Mouse (Mus musculus): ENCODE results near the gene Dgcr6. TPM values are rescaled to one million over a fixed set of nuclear protein-coding genes. Genes with fewer than 3 reads are reported as not detected.

The Dgcr6 gene
- total and polyA plus RNA-seq, 3 experiments: 14.1 to 22.4 (median 20.4) TPM

DNA sequence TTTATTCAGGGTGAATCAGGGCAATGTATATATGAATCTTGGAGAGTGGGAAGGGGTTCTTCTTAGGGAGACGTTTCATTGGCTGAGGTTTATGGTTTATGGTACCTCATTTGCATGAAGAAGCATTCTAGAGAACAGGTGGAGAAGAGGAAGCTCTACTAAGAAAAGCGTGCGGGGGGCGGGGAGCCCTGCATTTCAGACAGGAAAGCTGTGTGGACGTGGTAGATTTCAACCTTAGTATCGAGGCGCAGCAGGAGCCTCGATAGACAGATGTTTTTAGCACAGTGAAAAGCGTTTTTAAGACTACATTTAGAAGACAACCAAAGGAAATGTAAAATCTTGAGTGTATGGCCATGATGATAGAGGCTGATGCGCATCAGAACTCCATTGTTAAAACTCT, 6.6 kb downstream of the Dgcr6 start:
- H3K27me3 ChIP-seq (ENCODE audit: insufficient read depth, low read length): peaks cover 18% of the 10 kb centered on the region

DNA sequence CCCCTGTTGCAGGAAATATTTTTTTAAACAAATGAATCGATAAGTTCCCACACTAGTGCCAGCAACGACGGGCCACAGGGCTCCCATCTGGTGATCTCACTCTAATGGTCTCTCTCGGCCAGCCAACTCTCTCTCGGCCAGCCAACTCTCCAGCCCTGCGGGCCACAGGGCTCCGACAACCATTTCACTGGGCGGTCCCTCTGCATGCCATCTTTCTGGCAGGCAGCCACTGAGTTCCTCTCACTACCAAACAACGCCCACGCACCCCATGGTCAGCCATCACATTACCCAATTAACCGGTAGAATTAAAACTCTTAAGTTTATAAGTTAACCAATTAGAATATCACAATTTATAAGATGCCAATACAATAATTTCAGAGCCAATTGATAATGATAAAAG, 8.5 kb downstream of the Dgcr6 start:
- H3K36me3 ChIP-seq (replicated peaks): no peaks in the 10 kb centered on the region
- no peak overlapping the region for H3K4me3 ChIP-seq (ENCODE audit: low read depth, low read length)
- peaks cover 7% of the 10 kb centered on the region for H3K27me3 ChIP-seq (ENCODE audit: insufficient read depth, low read length)
- TF ChIP-seq CTCF (IDR thresholded peaks at IDR 0.05; ENCODE audit: low read depth, low read length) (no peak), GATA1 (IDR thresholded peaks at IDR 0.05; ENCODE audit: borderline replicate concordance, low read length) (no peak), GATA2 (IDR thresholded peaks at IDR 0.05; ENCODE audit: borderline replicate concordance, low read depth, low read length) (no peak), POLR2AphosphoS5 (IDR thresholded peaks at IDR 0.05; ENCODE audit: insufficient replicate concordance, low read depth, low read length) (no peak), TAL1 (conservative IDR thresholded peaks at IDR 0.05; ENCODE audit: low read depth, low read length) (no peak)
- H3K9me3 ChIP-seq (replicated peaks): no peaks in the 10 kb centered on the region
- ATAC-seq (ENCODE audit: extremely low read depth, insufficient number of reproducible peaks, low FRiP score, poor library complexity, severe bottlenecking): no peak
- peaks cover 4% of the 10 kb centered on the region; the same call in 1 of the 2 replicates for H3K4me1 ChIP-seq (ENCODE audit: insufficient read depth, low read depth, low read length)
- no peak for DNase-seq (ENCODE audit: low spot score)

More for the DNA sequence above, 6.6 kb downstream of the Dgcr6 start:
- Histone ChIP-seq H3K36me3 (replicated peaks) (no peaks in the 10 kb centered on the region), H3K9me3 (replicated peaks) (no peaks in the 10 kb centered on the region), H3K4me3 (ENCODE audit: low read depth, low read length) (no peak overlapping the region), H3K4me1 (ENCODE audit: insufficient read depth, low read depth, low read length) (no peaks in the 10 kb centered on the region)
- DNase-seq (ENCODE audit: low spot score) (no peak), ATAC-seq (ENCODE audit: extremely low read depth, insufficient number of reproducible peaks, low FRiP score, poor library complexity, severe bottlenecking) (no peak)
- TF ChIP-seq GATA1 (IDR thresholded peaks at IDR 0.05; ENCODE audit: borderline replicate concordance, low read length) (no peak), TAL1 (conservative IDR thresholded peaks at IDR 0.05; ENCODE audit: low read depth, low read length) (no peak)

DNA sequence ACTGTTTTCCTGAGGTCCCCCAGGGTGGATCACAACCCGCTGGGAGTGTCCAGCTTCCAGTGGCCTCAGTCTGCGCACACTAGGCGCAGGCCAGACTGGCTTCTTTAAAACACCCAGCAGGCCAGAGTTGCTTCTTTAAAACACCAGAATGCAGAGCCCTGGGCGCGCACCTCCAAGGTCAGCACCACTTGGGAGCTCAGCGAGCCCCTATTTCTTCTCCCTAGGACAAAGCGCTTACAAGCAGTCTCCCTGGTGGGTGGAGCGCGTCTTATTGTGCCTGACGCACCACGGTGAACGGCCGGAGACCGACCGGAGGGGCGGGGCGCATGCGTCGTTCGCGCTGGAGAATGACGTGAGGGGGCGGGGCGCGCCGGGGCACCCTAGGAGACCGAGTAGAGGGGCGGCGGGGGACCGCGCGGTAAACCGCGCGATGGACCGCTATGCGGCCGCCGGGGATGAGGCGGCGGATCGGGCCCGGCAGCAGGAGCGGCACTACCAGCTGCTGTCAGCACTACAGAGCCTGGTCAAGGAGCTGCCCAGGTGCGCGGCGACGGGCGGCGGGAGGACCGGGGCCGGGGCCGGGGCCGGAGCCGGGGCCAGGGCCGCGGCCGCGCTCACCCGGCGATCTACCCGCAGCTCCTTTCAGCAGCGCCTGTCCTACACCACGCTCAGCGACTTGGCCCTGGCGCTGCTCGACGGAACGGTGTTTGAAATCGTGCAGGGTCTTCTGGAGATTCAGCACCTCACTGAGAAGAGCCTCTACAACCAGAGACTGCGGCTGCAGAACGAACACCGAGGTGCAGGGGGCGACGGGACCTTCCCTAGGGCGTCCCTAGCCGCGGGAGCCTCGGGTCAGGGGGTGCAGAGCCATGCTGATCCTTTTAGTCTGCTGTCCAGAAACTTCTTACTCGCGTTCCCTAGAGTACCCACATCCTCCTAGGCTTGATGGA, 13.7 kb downstream of the Dgcr6 start:
- H3K36me3 ChIP-seq (replicated peaks): peaks cover 36% of the 10 kb centered on the region
- H3K4me1 ChIP-seq (ENCODE audit: insufficient read depth, low read depth, low read length): peaks cover 18% of the 10 kb centered on the region
- H3K9me3 ChIP-seq (replicated peaks): no peaks in the 10 kb centered on the region
- peak overlapping the region; percentile 83 for H3K4me3 ChIP-seq (ENCODE audit: low read depth, low read length)
- TF ChIP-seq POLR2AphosphoS5 (IDR thresholded peaks at IDR 0.05; ENCODE audit: insufficient replicate concordance, low read depth, low read length): no peak
- TF ChIP-seq GATA2 (IDR thresholded peaks at IDR 0.05; ENCODE audit: borderline replicate concordance, low read depth, low read length): no peak
- no peak for TF ChIP-seq CTCF (IDR thresholded peaks at IDR 0.05; ENCODE audit: low read depth, low read length)
- no peak for TF ChIP-seq GATA1 (IDR thresholded peaks at IDR 0.05; ENCODE audit: borderline replicate concordance, low read length)
- TF ChIP-seq TAL1 (conservative IDR thresholded peaks at IDR 0.05; ENCODE audit: low read depth, low read length): no peak
- peaks cover under 1% of the 10 kb centered on the region; the same call in 1 of the 2 replicates for H3K27me3 ChIP-seq (ENCODE audit: insufficient read depth, low read length)
- ATAC-seq (ENCODE audit: extremely low read depth, insufficient number of reproducible peaks, low FRiP score, poor library complexity, severe bottlenecking) (peak; percentile 88), DNase-seq (ENCODE audit: low spot score) (peak; percentile 98)

DNA sequence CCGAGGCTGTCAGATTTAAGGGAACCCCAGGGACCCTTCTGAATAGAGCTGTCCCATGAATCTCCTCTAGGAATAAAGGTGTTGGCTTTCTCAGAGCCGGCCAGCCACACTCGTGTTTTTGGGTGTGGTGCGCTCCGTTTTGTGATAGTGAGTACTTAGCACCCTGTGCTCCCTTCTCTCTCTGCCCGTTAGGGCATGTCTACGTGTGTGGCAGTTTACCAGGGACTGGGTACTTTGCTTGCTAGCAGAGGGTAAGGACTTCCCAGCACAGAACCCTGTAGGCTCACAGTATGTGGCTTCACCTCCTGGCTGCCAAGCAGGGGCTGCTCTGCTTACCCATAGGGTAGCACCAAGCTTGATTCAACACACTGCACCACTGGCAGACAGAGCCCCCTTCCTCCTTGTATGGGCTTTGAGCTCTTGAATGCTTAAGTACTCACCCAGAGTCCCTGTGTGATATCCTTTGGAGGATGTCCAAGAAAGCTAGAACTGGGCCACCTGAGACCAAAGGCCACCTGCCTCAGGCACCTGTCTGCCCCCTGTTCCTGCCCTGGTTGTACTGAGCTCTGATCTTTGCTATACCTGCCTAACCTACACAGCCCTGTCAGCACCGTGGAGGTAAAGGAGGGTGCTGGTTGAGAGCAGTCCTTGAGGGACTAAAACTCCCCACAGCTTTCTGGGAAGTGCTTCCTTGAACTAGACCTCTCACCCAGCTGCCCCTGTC, 16.2 kb downstream of the Dgcr6 start:
- DNase-seq (ENCODE audit: low spot score): no peak
- ATAC-seq (ENCODE audit: extremely low read depth, insufficient number of reproducible peaks, low FRiP score, poor library complexity, severe bottlenecking): no peak
- Histone ChIP-seq H3K27me3 (ENCODE audit: insufficient read depth, low read length) (no peaks in the 10 kb centered on the region), H3K4me3 (ENCODE audit: low read depth, low read length) (no peak overlapping the region), H3K36me3 (replicated peaks) (peaks cover 59% of the 10 kb centered on the region), H3K4me1 (ENCODE audit: insufficient read depth, low read depth, low read length) (peaks cover 27% of the 10 kb centered on the region), H3K9me3 (replicated peaks) (no peaks in the 10 kb centered on the region)
- no peak for TF ChIP-seq TAL1 (conservative IDR thresholded peaks at IDR 0.05; ENCODE audit: low read depth, low read length)
- TF ChIP-seq GATA2 (IDR thresholded peaks at IDR 0.05; ENCODE audit: borderline replicate concordance, low read depth, low read length): no peak
- TF ChIP-seq CTCF (IDR thresholded peaks at IDR 0.05; ENCODE audit: low read depth, low read length): no peak
- TF ChIP-seq POLR2AphosphoS5 (IDR thresholded peaks at IDR 0.05; ENCODE audit: insufficient replicate concordance, low read depth, low read length): no peak
- no peak for TF ChIP-seq GATA1 (IDR thresholded peaks at IDR 0.05; ENCODE audit: borderline replicate concordance, low read length)

DNA sequence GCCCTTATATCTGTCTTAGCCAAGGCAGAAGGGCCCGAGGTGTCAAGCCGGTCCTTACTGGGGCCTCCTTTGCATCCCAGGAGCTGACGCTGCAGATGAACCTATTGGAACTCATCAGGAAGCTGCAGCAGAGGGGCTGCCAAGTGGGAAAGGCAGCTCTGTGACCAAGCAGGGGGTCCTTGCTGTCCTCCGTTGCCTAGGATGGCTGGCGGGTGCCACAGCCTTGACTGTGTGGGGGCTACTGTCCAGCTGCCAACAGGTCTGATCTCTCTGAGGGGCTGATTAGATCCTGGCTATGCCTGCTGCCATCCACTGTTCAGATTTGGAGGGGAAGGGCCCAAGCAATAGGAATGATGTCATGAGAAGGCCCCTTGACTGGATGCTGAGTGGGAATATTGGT, 18.1 kb downstream of the Dgcr6 start:
- H3K36me3 ChIP-seq (replicated peaks): peaks cover 70% of the 10 kb centered on the region
- DNase-seq (ENCODE audit: low spot score) (no peak), ATAC-seq (ENCODE audit: extremely low read depth, insufficient number of reproducible peaks, low FRiP score, poor library complexity, severe bottlenecking) (no peak)
- TF ChIP-seq TAL1 (conservative IDR thresholded peaks at IDR 0.05; ENCODE audit: low read depth, low read length) (no peak), CTCF (IDR thresholded peaks at IDR 0.05; ENCODE audit: low read depth, low read length) (no peak), GATA2 (IDR thresholded peaks at IDR 0.05; ENCODE audit: borderline replicate concordance, low read depth, low read length) (no peak), GATA1 (IDR thresholded peaks at IDR 0.05; ENCODE audit: borderline replicate concordance, low read length) (no peak), POLR2AphosphoS5 (IDR thresholded peaks at IDR 0.05; ENCODE audit: insufficient replicate concordance, low read depth, low read length) (no peak)
- no peaks in the 10 kb centered on the region for H3K27me3 ChIP-seq (ENCODE audit: insufficient read depth, low read length)
- H3K9me3 ChIP-seq (replicated peaks): no peaks in the 10 kb centered on the region
- H3K4me1 ChIP-seq (ENCODE audit: insufficient read depth, low read depth, low read length): peaks cover 39% of the 10 kb centered on the region
- H3K4me3 ChIP-seq (ENCODE audit: low read depth, low read length): no peak overlapping the region

DNA sequence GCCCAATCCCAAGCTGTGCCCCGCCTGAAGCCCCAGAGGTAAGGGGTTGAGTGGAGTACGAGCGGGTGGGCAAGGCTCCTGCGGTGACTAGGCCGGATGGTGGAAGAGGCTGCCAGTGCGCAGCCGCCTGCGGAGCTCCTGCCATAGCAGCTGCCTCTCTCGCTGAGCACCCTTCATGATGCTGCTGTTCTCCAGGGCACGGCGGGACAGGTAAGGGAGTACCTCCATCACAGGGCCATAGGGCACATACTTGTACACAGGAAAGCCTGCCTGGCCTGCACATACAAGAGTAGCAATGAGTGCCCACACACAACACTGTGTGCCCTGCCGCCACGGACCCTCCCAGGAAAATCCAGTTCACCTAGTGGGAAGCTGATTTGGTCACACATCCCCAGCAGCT, 19.4 kb downstream of the Dgcr6 start:
- peaks cover 81% of the 10 kb centered on the region for H3K36me3 ChIP-seq (replicated peaks)
- H3K9me3 ChIP-seq (replicated peaks): no peaks in the 10 kb centered on the region
- TF ChIP-seq GATA1 (IDR thresholded peaks at IDR 0.05; ENCODE audit: borderline replicate concordance, low read length) (no peak), TAL1 (conservative IDR thresholded peaks at IDR 0.05; ENCODE audit: low read depth, low read length) (no peak), GATA2 (IDR thresholded peaks at IDR 0.05; ENCODE audit: borderline replicate concordance, low read depth, low read length) (no peak), POLR2AphosphoS5 (IDR thresholded peaks at IDR 0.05; ENCODE audit: insufficient replicate concordance, low read depth, low read length) (no peak), CTCF (IDR thresholded peaks at IDR 0.05; ENCODE audit: low read depth, low read length) (no peak)

More for the DNA sequence above, 19.4 kb downstream of the Dgcr6 start:
- ATAC-seq (ENCODE audit: extremely low read depth, insufficient number of reproducible peaks, low FRiP score, poor library complexity, severe bottlenecking) (no peak), DNase-seq (ENCODE audit: low spot score) (no peak)
- Histone ChIP-seq H3K4me1 (ENCODE audit: insufficient read depth, low read depth, low read length) (peaks cover 32% of the 10 kb centered on the region), H3K27me3 (ENCODE audit: insufficient read depth, low read length) (no peaks in the 10 kb centered on the region), H3K4me3 (ENCODE audit: low read depth, low read length) (no peak overlapping the region)

All from G1E (cell line).